Mouse (Mus musculus) embryonic fibroblast, embryonic 13.5 days (primary cell): Measurements from ENCODE around the gene Ccdc162. TPM values are rescaled to one million over a fixed set of nuclear protein-coding genes. Genes with fewer than 3 reads are reported as not detected.

ENCODE experiments used
- H3K27ac ChIP-seq: 2 replicates; pipeline ENCODE4 v1.5.1; 2012; ENCODE audit warnings: low read length, control low read depth, inconsistent platforms; ENCODE audit not compliant: insufficient read depth
- H3K4me1 ChIP-seq: 2 replicates; pipeline ENCODE4 v1.6.1; 2011; ENCODE audit warnings: low read length; ENCODE audit not compliant: control insufficient read depth, insufficient read depth
- H3K4me3 ChIP-seq: 2 replicates; pipeline ENCODE4 v1.5.1; 2011; ENCODE audit warnings: mild to moderate bottlenecking, control low read depth, low read length; ENCODE audit not compliant: insufficient read depth
- CTCF ChIP-seq: IDR thresholded peaks from 2 replicates; pipeline ENCODE4 v1.5.1; 2011; ENCODE audit warnings: mild to moderate bottlenecking, control low read depth, low read length, moderate library complexity, borderline replicate concordance; ENCODE audit not compliant: insufficient read depth
- POLR2A ChIP-seq: IDR thresholded peaks from 2 replicates; pipeline ENCODE4 v1.6.1; 2011; ENCODE audit warnings: low read depth, mild to moderate bottlenecking, control low read depth, low read length, moderate library complexity
- polyA plus RNA-seq: library from polyadenylated mRNA; stranded (reverse); fragments of >200 nt; gene quantifications from 2 replicates; pipeline ENCODE4 v1.2.4, GENCODE M21; 2011; ENCODE audit warnings: low read depth; ENCODE audit not compliant: missing spikeins, insufficient read length

Gene Ccdc162
- polyA plus RNA-seq, 1 experiment = 0.81 TPM

DNA sequence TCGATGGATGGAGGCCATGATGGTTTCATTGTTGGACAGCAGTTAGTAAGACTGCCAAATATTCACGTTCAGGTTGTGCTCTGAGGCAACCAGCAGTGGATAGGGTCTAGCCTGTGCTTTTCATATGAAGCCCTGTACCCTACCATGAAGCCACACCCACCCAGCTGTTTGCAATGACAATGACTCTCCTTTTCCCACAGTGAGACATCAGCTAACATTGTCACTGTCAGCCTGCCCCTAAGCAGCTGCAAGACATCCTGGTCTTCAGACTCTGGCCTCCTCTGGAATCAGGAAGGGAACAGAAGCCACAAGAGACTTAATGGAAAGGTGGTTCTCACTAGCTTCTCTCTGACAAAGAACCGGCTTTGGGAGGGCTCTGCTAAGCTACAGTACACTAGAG lies 107.9 kb downstream of the Ccdc162 start:
- no peak overlapping the region for H3K4me3 ChIP-seq
- TF ChIP-seq CTCF (no peak), POLR2A (no peak)
- H3K4me1 ChIP-seq = no peaks in the 10 kb centered on the region
- H3K27ac ChIP-seq = no peak overlapping the region

DNA sequence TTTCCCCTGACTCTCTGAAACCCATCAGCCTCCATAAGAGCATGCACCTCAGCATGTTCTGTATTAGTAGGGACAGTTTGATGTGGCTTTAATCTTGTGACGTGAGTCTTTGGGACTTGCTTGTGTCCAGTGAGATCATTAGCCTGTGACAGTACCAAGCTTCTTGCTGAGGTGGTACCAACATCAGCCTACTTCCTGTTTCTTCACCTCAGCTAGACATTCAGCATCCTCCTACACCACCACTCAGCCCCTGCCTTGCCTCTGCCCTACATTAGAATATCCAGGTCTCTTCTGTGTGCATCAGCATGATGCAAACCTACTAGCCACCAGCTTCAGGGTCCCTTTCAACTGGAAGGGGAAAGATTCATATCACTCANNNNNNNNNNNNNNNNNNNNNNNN lies 113.8 kb downstream of the Ccdc162 start:
- no peak for TF ChIP-seq CTCF
- TF ChIP-seq POLR2A = no peak
- H3K4me3 ChIP-seq = no peak overlapping the region
- no peaks in the 10 kb centered on the region for H3K4me1 ChIP-seq
- no peak overlapping the region for H3K27ac ChIP-seq

DNA sequence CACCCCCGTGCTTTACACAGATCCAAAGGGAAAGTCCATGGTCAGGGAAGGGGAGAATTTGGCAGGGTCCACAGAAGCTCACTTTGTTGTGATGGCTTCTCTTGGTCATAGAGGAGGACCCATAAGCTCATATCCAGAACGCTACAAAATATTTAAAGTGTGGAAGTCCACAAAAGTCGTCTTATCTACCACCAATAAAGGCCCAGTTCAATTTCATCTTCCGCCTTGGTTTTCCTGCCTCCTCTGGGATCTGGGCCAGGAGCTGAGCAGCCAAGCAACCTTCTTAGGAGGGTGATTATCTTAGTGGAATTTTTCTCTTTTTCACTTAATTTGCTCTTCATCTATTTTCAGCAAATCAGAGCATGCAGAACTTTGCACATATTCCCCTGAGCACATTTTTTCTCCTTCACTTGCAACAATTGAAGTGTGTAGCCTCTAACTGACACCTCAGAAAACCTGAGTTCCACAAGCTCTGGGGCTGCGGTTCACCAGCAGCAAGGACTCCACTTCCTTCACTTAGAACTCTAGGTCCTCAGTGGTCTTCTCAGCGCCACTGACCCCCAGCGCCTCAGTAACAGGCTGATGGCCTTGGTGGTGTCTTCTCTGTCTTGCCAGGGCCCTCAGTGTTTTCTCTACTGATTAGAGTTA lies 114.4 kb downstream of the Ccdc162 start:
- TF ChIP-seq POLR2A (no peak), CTCF (no peak)
- no peak overlapping the region for H3K4me3 ChIP-seq
- H3K4me1 ChIP-seq = no peaks in the 10 kb centered on the region
- no peak overlapping the region for H3K27ac ChIP-seq

DNA sequence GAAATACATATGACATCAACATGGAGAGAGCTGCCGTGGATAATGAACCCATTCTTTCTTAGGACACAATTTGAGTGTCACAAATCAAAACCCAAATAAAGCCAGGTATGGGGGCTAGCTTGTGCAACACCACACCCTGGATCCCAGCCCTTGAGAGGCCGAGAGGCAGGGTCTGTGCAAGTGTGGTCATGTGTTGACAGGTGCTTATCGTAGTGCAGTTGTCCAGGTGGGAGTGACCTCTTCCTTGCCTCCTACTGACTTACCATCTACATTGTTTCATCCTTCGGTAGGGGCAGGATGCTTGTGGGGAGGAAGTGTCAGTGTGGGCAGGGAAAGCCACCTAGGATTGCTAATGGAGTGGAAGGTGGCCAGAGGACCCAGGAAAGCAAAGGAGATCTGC lies 115.1 kb downstream of the Ccdc162 start:
- Histone ChIP-seq H3K27ac (no peak overlapping the region), H3K4me1 (no peaks in the 10 kb centered on the region), H3K4me3 (no peak overlapping the region)
- TF ChIP-seq POLR2A (no peak), CTCF (no peak)

DNA sequence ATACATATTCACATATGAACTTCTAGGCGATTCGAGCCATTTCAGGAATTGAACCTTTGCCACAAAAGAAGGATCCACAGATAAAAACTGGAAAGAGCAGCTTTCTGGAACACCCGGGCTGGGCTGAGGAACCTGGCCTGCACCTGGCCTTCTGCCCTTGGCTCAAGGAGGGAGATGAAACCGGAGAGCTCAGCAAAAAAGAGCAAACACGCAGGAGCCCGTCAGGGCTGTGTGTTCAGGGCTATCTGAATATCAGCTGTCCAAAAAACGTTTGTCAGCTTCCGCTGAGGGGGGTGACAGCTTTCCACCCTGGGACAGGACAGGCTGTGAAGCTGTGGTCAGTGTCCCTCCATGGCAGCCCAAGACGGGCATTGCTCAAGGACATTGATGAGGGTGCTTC lies 117.4 kb downstream of the Ccdc162 start:
- TF ChIP-seq POLR2A (no peak), CTCF (no peak)
- no peak overlapping the region for H3K27ac ChIP-seq
- peaks cover 4% of the 10 kb centered on the region; the same call in 1 of the 2 replicates for H3K4me1 ChIP-seq
- no peak overlapping the region for H3K4me3 ChIP-seq

DNA sequence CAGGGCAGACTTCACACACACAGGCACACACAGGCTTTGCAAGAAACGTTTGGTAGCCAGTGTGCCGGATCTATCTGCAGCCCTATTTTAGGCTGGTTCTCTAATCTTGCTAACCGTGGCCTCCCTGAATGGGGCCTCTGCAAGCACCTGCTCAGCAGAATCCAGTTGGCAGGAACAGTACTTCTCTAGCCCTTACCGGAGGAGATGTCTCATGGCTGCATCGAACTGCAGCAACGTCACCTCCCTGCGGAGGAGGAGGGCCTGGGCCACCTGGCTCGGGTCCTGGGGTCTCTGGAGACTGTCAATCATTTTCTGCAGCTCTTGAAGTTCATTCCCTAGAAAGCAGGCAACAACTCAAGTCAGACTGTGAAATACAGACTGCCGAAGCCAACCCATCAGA lies 118.2 kb downstream of the Ccdc162 start:
- Histone ChIP-seq H3K27ac (no peak overlapping the region), H3K4me1 (peaks cover 4% of the 10 kb centered on the region; the same call in 1 of the 2 replicates), H3K4me3 (no peak overlapping the region)
- TF ChIP-seq POLR2A (no peak), CTCF (no peak)

DNA sequence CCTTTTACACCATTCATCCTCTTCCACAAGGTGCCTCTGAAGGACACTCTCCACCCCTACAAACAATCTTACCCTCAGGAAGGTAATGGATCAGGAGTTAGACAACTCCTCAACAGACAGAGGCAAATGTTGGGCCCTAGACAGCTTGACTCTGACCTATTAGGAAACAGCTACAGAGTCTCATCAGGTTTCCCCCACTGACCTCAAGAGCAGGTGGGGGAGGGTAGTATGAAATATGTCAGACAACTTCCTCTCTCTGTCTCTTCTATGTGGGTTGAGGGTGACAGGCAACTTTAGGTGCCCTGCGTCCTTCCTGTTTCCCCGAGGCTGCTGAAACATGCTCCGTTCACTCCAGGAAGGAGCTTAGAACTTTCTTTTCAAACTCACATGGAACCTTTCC lies 120.9 kb downstream of the Ccdc162 start:
- Histone ChIP-seq H3K4me3 (no peak overlapping the region), H3K27ac (no peak overlapping the region), H3K4me1 (peaks cover 4% of the 10 kb centered on the region; the same call in 1 of the 2 replicates)
- TF ChIP-seq POLR2A = no peak
- no peak for TF ChIP-seq CTCF

DNA sequence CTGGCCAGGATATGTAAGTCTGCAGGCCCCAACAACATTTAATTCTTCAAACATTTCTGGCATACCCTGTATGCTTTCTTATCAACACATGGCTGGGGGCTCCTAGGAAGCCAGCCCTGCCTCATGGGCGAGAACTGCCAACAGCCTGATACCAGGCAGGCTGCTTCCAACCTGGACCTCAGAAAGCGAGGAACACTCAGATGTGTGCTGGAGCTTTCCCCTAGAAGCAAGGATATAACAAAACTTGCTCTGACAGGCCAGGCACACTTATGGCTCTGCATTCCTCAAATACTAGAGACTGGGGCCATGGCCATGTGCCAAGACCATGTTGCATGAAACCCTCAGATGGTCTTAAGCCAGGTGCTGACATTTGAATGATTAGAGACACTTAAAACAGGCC lies 121.5 kb downstream of the Ccdc162 start:
- no peak overlapping the region for H3K4me3 ChIP-seq
- peaks cover 4% of the 10 kb centered on the region; the same call in 1 of the 2 replicates for H3K4me1 ChIP-seq
- no peak for TF ChIP-seq CTCF
- TF ChIP-seq POLR2A = no peak
- no peak overlapping the region for H3K27ac ChIP-seq

DNA sequence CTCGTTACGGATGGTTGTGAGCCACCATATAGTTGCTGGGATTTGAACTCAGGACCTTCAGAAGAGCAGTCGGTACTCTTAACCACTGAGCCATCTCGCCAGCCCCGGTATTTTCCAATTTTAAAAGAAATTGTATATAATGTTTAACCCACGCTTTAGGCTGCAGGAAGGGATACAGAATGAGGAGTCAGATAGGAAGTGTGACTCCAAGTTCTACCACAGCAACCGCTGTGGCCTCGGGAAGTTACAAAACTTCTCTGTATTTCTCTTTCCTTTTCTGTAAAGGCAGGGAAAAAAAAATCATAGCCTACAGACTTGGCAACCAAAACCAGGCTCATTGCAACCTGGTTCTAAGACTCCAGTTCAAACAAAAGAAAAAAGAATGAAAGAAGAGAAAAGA lies 122.0 kb downstream of the Ccdc162 start:
- Histone ChIP-seq H3K4me1 (peaks cover 4% of the 10 kb centered on the region; the same call in 1 of the 2 replicates), H3K27ac (no peak overlapping the region), H3K4me3 (no peak overlapping the region)
- TF ChIP-seq POLR2A = no peak
- TF ChIP-seq CTCF = no peak

DNA sequence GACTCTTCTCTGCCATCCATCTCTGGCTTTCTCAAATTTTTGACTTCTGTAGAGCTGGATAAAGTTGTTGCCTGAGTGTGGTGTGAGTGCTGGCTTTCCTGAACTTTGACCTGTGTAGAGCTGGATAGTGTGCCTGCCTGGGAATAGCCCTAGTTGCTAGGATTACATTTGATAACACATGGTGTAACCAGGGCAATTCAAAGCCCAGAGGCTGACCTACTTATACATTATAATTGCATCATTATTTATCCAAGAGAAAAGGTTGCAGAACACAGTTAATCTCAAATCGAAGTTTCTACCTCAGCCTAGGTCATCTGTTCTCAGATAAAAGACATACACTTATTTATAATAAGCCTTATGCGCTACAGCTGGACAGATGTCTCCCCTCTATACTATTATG lies 127.8 kb downstream of the Ccdc162 start:
- H3K27ac ChIP-seq = no peak overlapping the region
- no peak overlapping the region for H3K4me3 ChIP-seq
- peaks cover 5% of the 10 kb centered on the region; the same call in 1 of the 2 replicates for H3K4me1 ChIP-seq
- TF ChIP-seq CTCF (no peak), POLR2A (no peak)
